Mouse (Mus musculus) bone marrow macrophage, adult 2 months (primary cell): ENCODE data around the gene Gdpgp1.

Experiments
- CTCF ChIP-seq: IDR thresholded peaks from 2 replicates; pipeline ENCODE4 v1.5.1; 2012; ENCODE audit warnings: low read depth, mild to moderate bottlenecking, low read length, moderate library complexity
- POLR2A ChIP-seq: IDR thresholded peaks from 2 replicates; pipeline ENCODE4 v1.6.1; 2012; ENCODE audit warnings: mild to moderate bottlenecking, low read depth, low read length, borderline replicate concordance

DNA sequence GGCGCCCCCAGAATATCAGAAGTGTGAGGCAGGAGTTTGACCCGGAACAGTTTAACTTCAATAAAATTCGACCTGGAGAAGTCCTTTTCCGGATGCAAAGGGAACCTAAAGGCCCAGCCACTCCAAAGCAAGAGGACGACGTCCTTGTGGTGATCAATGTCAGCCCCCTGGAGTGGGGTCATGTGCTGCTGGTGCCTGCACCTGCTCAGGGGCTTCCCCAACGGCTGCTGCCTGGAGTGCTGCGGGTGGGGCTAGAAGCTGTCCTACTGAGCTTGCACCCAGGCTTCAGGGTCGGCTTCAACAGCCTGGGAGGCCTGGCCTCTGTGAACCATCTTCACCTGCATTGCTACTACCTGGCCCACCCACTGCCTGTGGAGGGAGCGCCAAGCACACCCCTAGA is 5.9 kb downstream of the Gdpgp1 start:
- TF ChIP-seq POLR2A (no peak), CTCF (no peak)
